ENCODE assay signal across 9 mouse cellular contexts in the genomic region with DNA sequence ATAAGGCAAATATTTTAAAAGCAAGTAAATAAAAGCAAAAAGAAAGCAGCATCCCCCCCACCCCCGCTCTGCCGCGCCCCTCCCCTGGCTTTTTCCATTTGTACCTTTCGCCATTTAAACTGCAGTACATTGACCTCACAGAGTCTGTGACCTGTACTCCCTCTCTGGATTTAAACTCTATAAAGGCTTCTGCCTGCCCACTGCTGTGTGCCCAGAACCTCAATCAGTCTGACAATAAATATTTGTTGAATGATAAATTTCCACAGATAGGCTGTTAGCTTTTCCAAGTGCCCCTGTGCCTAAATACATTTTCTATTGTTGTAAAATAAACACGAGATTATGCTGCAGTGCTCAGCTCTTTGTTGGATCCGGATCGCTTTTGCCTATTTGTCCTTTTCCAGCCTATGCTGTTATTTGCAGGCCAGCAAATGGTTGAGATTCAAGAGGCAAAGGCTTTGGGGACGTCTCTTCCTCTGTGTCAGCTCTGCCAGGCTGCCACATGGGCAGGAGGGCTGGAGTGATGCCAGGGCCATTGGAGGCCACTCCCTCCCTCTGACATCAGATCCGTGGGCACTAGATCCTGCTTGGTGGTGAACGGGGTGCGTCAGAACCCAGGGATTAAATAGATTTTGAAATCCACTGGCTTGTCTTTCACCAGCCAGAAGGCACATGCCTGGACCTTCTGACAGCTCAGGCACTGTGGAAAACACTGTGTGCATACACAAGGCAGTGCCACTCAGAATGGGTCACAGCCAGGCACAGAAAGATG.
DNase-seq lines count a peak whose midpoint lies in the region; ATAC-seq and TF ChIP-seq lines count a peak whose summit lies in the region.
"Had no signal": no experiment of that assay in that cellular context is flagged by ENCODE, and none has a peak within 500 bp of the region (broad histone marks: within the 10 kb centered on the region; RNA-seq: fewer than 3 reads in every experiment).

No protein-coding gene starts in this region.

- TF ChIP-seq POLR2A in bone marrow macrophage, adult 2 months (IDR thresholded peaks at IDR 0.05; ENCODE audit: borderline replicate concordance, low read depth, low read length), result no peak

- no peaks in the 10 kb centered on the region for H3K9me3 ChIP-seq in forebrain, embryonic 16.5 days (ENCODE audit: control insufficient read depth, low read length)
- H3K9me3 ChIP-seq in midbrain, embryonic 16.5 days (replicated peaks; ENCODE audit: control insufficient read depth, low read length, poor library complexity, severe bottlenecking), result no peaks in the 10 kb centered on the region
- H3K9me3 ChIP-seq: liver, embryonic 15.5 days had no signal

- WGBS in forebrain, embryonic 16.5 days, result 47% methylated on average over 11 of the region's 11 CpGs
- WGBS in midbrain, embryonic 16.5 days, result 53% methylated on average over 11 of the region's 11 CpGs

- no peak for TF ChIP-seq CTCF in bone marrow macrophage, adult 2 months (IDR thresholded peaks at IDR 0.05; ENCODE audit: low read depth, low read length)

- H3K4me3 ChIP-seq in bone marrow macrophage, adult 2 months (ENCODE audit: insufficient read depth, low read length), result no peak overlapping the region
- H3K4me3 ChIP-seq in forebrain, embryonic 16.5 days (replicated peaks; ENCODE audit: low read length), result no peak overlapping the region
- no peak overlapping the region for H3K4me3 ChIP-seq in midbrain, embryonic 16.5 days (ENCODE audit: low read depth, low read length)
- H3K4me3 ChIP-seq: liver, embryonic 15.5 days had no signal

- peak; percentile 93 for DNase-seq in adipocyte (ENCODE audit: low spot score)
- DNase-seq in heart, postnatal 25 days (ENCODE audit: low spot score), result peak; percentile 65
- DNase-seq in left cerebral cortex, adult 11 months (ENCODE audit: low spot score), result peak; percentile 85
- no peak for DNase-seq in thymus, adult 18-20 months

- no peaks in the 10 kb centered on the region for H3K27me3 ChIP-seq in forebrain, embryonic 16.5 days (replicated peaks; ENCODE audit: control insufficient read depth, insufficient read depth, low read length)
- H3K27me3 ChIP-seq in midbrain, embryonic 16.5 days (ENCODE audit: control insufficient read depth, insufficient read depth, low read depth, low read length), result no peaks in the 10 kb centered on the region

- intact Hi-C loops in heart, postnatal 25 days (cut with DNase I), result no loop called here

- H3K4me2 ChIP-seq in forebrain, embryonic 16.5 days (ENCODE audit: low read length), result 0 out of 2 replicates have a peak overlapping the region, but pooled peaks have one; percentile 2
- no peak overlapping the region for H3K4me2 ChIP-seq in midbrain, embryonic 16.5 days (ENCODE audit: low read length)
- H3K4me2 ChIP-seq: liver, embryonic 15.5 days had no signal

- H3K27ac ChIP-seq in bone marrow macrophage, adult 2 months (ENCODE audit: insufficient read depth, low read depth, low read length), result peak overlapping the region; percentile 53
- peak overlapping the region; percentile 90 for H3K27ac ChIP-seq in forebrain, embryonic 16.5 days (ENCODE audit: low read length)
- peak overlapping the region; percentile 78 for H3K27ac ChIP-seq in midbrain, embryonic 16.5 days (ENCODE audit: low read length)
- H3K27ac ChIP-seq: liver, embryonic 15.5 days had no signal

- H3K9ac ChIP-seq in forebrain, embryonic 16.5 days (replicated peaks; ENCODE audit: low read depth, low read length), result peak overlapping the region; percentile 24
- H3K9ac ChIP-seq in midbrain, embryonic 16.5 days (ENCODE audit: low read depth, low read length), result peak overlapping the region; percentile 15; the same call in 1 of the 2 replicates
- H3K9ac ChIP-seq: liver, embryonic 15.5 days had no signal

- H3K4me1 ChIP-seq in bone marrow macrophage, adult 2 months (ENCODE audit: control insufficient read depth, insufficient read depth, low read length), result peaks cover 20% of the 10 kb centered on the region
- peaks cover 27% of the 10 kb centered on the region for H3K4me1 ChIP-seq in forebrain, embryonic 16.5 days (replicated peaks; ENCODE audit: control insufficient read depth, insufficient read depth, low read length)
- H3K4me1 ChIP-seq in midbrain, embryonic 16.5 days (ENCODE audit: control insufficient read depth, insufficient read depth, low read length), result peaks cover 2% of the 10 kb centered on the region

- H3K36me3 ChIP-seq in forebrain, embryonic 16.5 days (ENCODE audit: control insufficient read depth, insufficient read depth), result no peaks in the 10 kb centered on the region
- no peaks in the 10 kb centered on the region for H3K36me3 ChIP-seq in midbrain, embryonic 16.5 days (ENCODE audit: control insufficient read depth, insufficient read depth, low read length)
- H3K36me3 ChIP-seq: liver, embryonic 15.5 days had no signal

- ATAC-seq in forebrain, embryonic 16.5 days, result peak; percentile 60
- ATAC-seq in midbrain, embryonic 16.5 days, result peak; percentile 43
- no peak for ATAC-seq in inflammation-experienced regulatory T-cells, adult 6 months

Comparison
In these comparisons a context has a peak if more than half of its experiments do, and no peak if none do; other contexts are left out.
1. DNase-seq: peak in adipocyte (single experiment), heart, postnatal 25 days (single experiment) and left cerebral cortex, adult 11 months (single experiment); none in thymus, adult 18-20 months (0 of 2).
2. Peak in every context shown above with its lines, with median percentiles within 50 percentile points of each other: H3K27ac ChIP-seq.